Mouse (Mus musculus) CH12.LX (cell line): Measurements from ENCODE around the gene Gid4.

Experiments
- CHD2 ChIP-seq: IDR thresholded peaks from 2 replicates; pipeline ENCODE4 v1.6.1; 2011; ENCODE audit warnings: low read length, improper control_type of control experiment
- CTCF ChIP-seq, 2 experiments: IDR thresholded peaks in 1 of 2; conservative IDR thresholded peaks in 1 of 2; 2 replicates each; pipeline ENCODE4 v1.5.1; 2011 to 2012; ENCODE audit warnings: low read depth in 2 of 2, low read length in 2 of 2, improper control_type of control experiment in 1 of 2, inconsistent platforms in 1 of 2, mild to moderate bottlenecking in 1 of 2, moderate library complexity in 1 of 2
- EP300 ChIP-seq: IDR thresholded peaks from 2 replicates; pipeline ENCODE4 v1.6.1; 2011; ENCODE audit warnings: low read length, improper control_type of control experiment
- POLR2A ChIP-seq: IDR thresholded peaks from 2 replicates; pipeline ENCODE4 v1.6.1; 2011; ENCODE audit warnings: low read depth, mild to moderate bottlenecking, improper control_type of control experiment, low read length
- SMC3 ChIP-seq: IDR thresholded peaks from 2 replicates; pipeline ENCODE4 v1.6.1; 2011; ENCODE audit warnings: low read depth, low read length, improper control_type of control experiment
- ZMIZ1 ChIP-seq: IDR thresholded peaks from 2 replicates; pipeline ENCODE4 v1.6.1; 2012; ENCODE audit warnings: low read depth, mild to moderate bottlenecking, inconsistent platforms, low read length, improper control_type of control experiment

GRCm38 (mm10) chr11:60367256-60367655, 49.7 kb upstream of the Gid4 start:
- TF ChIP-seq CHD2 (no peak), SMC3 (peak; percentile 38), POLR2A (no peak), CTCF (conservative IDR thresholded peaks at IDR 0.05 in 1 of 2, IDR thresholded peaks at IDR 0.05 in 1 of 2; ENCODE audit: low read depth in 2 of 2, low read length in 2 of 2) (peak in 1 of 2 experiments; percentile 71; a peak in 3 of 4 replicates), ZMIZ1 (no peak), EP300 (no peak)
